Mouse (Mus musculus) midbrain, embryonic 14.5 days (tissue): ENCODE results near the gene Mknk2. TPM values are rescaled to one million over a fixed set of nuclear protein-coding genes. Genes with fewer than 3 reads are reported as not detected.
A peak's percentile ranks its signal among the peaks of the same experiment; 100 is the strongest.

Experiments used
- ATAC-seq: fragments of 200-750 bp; cut with Nextera tagmentation; 2 replicates; pipeline ENCODE4 v1.8.0; 2017; ENCODE audit warnings: moderate number of reproducible peaks, moderate library complexity; ENCODE audit not compliant: low FRiP score, low TSS enrichment
- DNase-seq: peaks from one replicate; pipeline ENCODE4 v3.0.0-alpha.2; 2015
- H3K27ac ChIP-seq: fragments of 300-500 bp; sonication (generic); replicated peaks from 2 replicates; pipeline ENCODE4 v1.5.1; 2014; ENCODE audit warnings: mild to moderate bottlenecking, low read depth, low read length, moderate library complexity
- H3K27me3 ChIP-seq: fragments of 300-500 bp; sonication (generic); 2 replicates; pipeline ENCODE4 v1.6.1; 2014; ENCODE audit warnings: low read length, control low read depth, mixed read lengths; ENCODE audit not compliant: control insufficient read depth, insufficient read depth
- H3K36me3 ChIP-seq: fragments of 300-500 bp; sonication (generic); 2 replicates; pipeline ENCODE4 v1.6.1; 2014; ENCODE audit warnings: low read length, control low read depth; ENCODE audit not compliant: control insufficient read depth, insufficient read depth
- H3K4me1 ChIP-seq: fragments of 300-500 bp; sonication (generic); 2 replicates; pipeline ENCODE4 v1.6.1; 2014; ENCODE audit warnings: mild to moderate bottlenecking, antibody characterized with exemption, low read length, control low read depth; ENCODE audit not compliant: control insufficient read depth, insufficient read depth
- H3K4me2 ChIP-seq: fragments of 300-500 bp; sonication (generic); 2 replicates; pipeline ENCODE4 v1.6.1; 2014; ENCODE audit warnings: mild to moderate bottlenecking, low read length, moderate library complexity
- H3K4me3 ChIP-seq: fragments of 300-500 bp; sonication (generic); replicated peaks from 2 replicates; pipeline ENCODE4 v1.5.1; 2014; ENCODE audit warnings: low read depth, low read length
- H3K9ac ChIP-seq: fragments of 300-500 bp; sonication (generic); replicated peaks from 2 replicates; pipeline ENCODE4 v1.6.1; 2014; ENCODE audit warnings: mild to moderate bottlenecking, low read length, moderate library complexity
- H3K9me3 ChIP-seq: fragments of 300-500 bp; sonication (generic); 2 replicates; pipeline ENCODE4 v1.6.1; 2016; ENCODE audit warnings: low read length, control low read depth, mixed read lengths; ENCODE audit not compliant: control insufficient read depth
- WGBS: fragments of 180-500 bp; shearing (Covaris S2); extraction: QIAGEN DNeasy Blood & Tissue Kit; methylation state at CpG from one replicate; pipeline ENCODE4 v1.1.7; 2014; 5-methylcytosine and 5-hydroxymethylcytosine counted together
- polyA plus RNA-seq: library from polyadenylated mRNA; unstranded; fragments of >200 nt; fragmentation: Nextera tagmentation; extraction: Ambion mirVana; gene quantifications from 2 replicates; pipeline ENCODE4 v1.2.1, GENCODE M21; 2014

Gene Mknk2
- polyA plus RNA-seq, 1 experiment from 2014 or later = 54.2 TPM

DNA sequence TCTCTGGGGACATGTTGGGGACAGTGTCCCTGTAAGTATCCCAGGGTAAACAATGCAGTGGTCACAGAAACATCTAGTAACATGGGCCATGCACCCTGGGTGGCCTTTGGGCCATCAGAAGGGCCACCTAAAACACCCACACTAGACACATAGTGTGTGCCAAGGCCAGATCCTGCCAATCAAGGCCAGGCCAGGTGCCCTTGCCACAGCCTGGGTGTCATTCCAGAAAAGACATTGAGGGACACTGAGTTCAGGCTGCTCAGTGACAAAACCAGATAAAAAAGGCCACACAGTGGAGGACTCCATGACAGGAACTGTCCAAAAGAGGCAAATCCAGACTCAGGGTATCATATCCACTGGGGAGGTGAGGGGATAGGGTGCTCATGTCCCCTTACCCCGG, 5.7 kb upstream of the Mknk2 start:
- H3K9ac ChIP-seq = no peak overlapping the region
- DNase-seq (no peak), ATAC-seq (no peak)
- no peak overlapping the region for H3K27ac ChIP-seq
- H3K36me3 ChIP-seq = peaks cover 42% of the 10 kb centered on the region
- H3K9me3 ChIP-seq = no peaks in the 10 kb centered on the region
- no peak overlapping the region for H3K4me3 ChIP-seq
- H3K4me2 ChIP-seq = no peak overlapping the region
- no peaks in the 10 kb centered on the region for H3K4me1 ChIP-seq
- H3K27me3 ChIP-seq = no peaks in the 10 kb centered on the region
- 89% methylated on average over 1 of the region's 1 CpGs for WGBS

DNA sequence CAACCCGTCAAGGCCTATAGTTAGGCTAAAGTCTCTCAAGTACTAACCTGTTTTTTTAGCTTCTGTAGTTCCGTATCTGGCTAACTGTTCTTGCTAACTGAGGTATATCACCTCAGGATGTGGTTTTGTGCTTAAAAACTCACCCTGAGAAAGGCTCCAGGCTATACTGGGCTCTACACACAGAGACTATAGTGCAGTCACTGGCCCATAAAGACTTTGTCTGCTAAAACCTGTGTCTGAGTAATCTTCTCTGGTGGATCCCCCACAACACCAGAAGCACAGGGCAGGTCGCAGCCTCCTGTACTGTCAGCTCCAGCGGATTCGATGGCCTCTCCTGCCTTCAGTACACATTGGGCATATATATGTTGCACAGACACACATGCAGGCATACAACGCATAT, 4.1 kb upstream of the Mknk2 start:
- H3K9ac ChIP-seq = no peak overlapping the region
- no peak overlapping the region for H3K27ac ChIP-seq
- no peak overlapping the region for H3K4me2 ChIP-seq
- no peak for DNase-seq
- no peak for ATAC-seq
- no peaks in the 10 kb centered on the region for H3K9me3 ChIP-seq
- H3K27me3 ChIP-seq = no peaks in the 10 kb centered on the region
- H3K4me1 ChIP-seq = peaks cover 15% of the 10 kb centered on the region
- WGBS = 95% methylated on average over 6 of the region's 6 CpGs
- H3K4me3 ChIP-seq = no peak overlapping the region
- peaks cover 33% of the 10 kb centered on the region for H3K36me3 ChIP-seq

GRCm38 (mm10) chr10:80680260-80680696, 2.4 kb upstream of the Mknk2 start:
- WGBS = 71% methylated on average over 2 of the region's 2 CpGs
- no peak overlapping the region for H3K27ac ChIP-seq
- DNase-seq (no peak), ATAC-seq (no peak)
- peaks cover 16% of the 10 kb centered on the region for H3K36me3 ChIP-seq
- no peak overlapping the region for H3K4me3 ChIP-seq
- peaks cover 19% of the 10 kb centered on the region for H3K4me1 ChIP-seq
- no peak overlapping the region for H3K4me2 ChIP-seq
- no peak overlapping the region for H3K9ac ChIP-seq
- H3K27me3 ChIP-seq = no peaks in the 10 kb centered on the region
- no peaks in the 10 kb centered on the region for H3K9me3 ChIP-seq

DNA sequence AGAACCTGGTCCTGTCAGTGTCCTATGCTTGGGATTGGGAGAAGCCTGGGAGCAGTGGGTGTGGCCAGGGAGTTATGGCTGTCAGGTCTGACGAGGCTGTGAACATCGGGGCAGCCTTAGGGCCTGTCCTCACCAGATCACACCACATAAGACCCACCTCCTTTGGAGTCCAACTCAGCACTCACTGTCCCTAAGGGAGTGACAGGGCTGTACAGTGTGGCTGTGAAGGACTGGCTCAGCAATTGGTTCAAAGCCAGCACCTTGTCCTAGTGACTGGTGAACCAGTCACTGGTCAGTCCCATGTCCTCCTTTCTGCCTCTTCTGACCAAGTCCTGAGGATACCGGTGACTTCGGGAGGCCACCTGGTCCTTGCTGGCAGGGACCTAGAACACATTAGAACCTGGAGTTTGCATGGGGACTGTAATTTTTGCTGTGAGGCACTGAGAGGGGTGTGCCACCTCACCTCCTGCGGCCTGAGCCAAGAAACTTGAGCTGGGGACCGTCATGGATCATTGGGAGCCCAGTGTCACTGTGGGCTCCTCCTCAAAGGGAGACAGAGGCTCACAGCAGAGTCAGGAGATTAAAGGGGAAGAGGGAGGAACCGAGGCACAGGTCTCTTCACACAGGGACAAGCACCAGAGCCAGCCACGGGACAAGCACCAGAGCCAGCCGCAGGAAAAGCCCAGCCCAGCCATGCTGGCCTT, 1.8 kb upstream of the Mknk2 start:
- 48% methylated on average over 9 of the region's 9 CpGs for WGBS
- no peak for ATAC-seq

DNA sequence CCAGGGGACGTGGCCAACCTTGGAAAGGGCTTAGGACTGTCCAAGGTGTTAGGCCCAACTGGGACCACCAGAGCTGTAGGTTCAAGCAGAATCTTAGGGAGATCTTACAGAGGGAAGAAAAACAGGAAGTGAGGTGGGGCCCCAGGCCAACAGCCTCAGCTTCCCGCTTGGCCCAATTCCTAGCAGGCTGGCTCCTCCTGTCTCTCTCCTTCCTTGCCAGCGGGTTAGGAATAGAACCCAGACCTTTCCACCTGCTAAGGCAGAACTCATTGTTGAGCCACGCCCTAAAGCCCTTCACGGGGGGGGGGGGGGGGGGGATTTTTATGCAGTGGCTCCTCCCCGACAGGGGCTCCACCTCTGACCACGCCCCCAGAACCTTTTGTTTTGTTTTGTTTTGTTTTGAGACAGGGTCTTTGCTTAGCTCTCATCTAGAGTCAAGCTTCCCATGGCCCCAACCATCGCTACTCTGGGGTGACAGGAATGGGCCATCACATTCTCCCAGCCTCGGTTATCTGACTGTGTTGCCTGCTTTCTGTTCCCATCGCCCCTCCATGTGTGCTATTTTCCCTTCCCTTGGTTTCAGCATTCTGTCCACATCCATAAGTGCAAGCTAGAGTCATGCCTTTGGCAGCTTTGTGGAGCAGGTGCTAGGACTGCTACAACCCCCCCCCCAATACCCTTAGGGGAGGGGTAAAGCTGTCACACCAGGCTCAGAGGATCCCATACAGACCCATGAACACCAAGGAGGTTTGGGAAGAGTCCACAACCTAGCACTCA, 877 bp upstream of the Mknk2 start:
- H3K27ac ChIP-seq = peak overlapping the region; percentile 97
- ATAC-seq (no peak), DNase-seq (no peak)
- H3K9ac ChIP-seq = no peak overlapping the region
- H3K36me3 ChIP-seq = peaks cover 6% of the 10 kb centered on the region; the same call in 1 of the 2 replicates
- H3K27me3 ChIP-seq = no peaks in the 10 kb centered on the region
- H3K9me3 ChIP-seq = no peaks in the 10 kb centered on the region
- H3K4me2 ChIP-seq = peak overlapping the region; percentile 8; the same call in 1 of the 2 replicates
- H3K4me3 ChIP-seq = no peak overlapping the region
- WGBS = 59% methylated on average over 10 of the region's 10 CpGs
- H3K4me1 ChIP-seq = peaks cover 34% of the 10 kb centered on the region

More for the DNA sequence above, 1.8 kb upstream of the Mknk2 start:
- Histone ChIP-seq H3K4me3 (no peak overlapping the region), H3K9ac (no peak overlapping the region), H3K36me3 (peaks cover 11% of the 10 kb centered on the region), H3K4me1 (peaks cover 25% of the 10 kb centered on the region), H3K27ac (peak overlapping the region; percentile 97; the same call in 1 of the 2 replicates), H3K9me3 (no peaks in the 10 kb centered on the region), H3K4me2 (no peak overlapping the region), H3K27me3 (no peaks in the 10 kb centered on the region)
- DNase-seq = no peak

GRCm38 (mm10) chr10:80677128-80677875, 610 bp downstream of the Mknk2 start:
- Histone ChIP-seq H3K4me3 (peak overlapping the region; percentile 98), H3K4me1 (peaks cover 46% of the 10 kb centered on the region), H3K4me2 (peak overlapping the region; percentile 96), H3K9me3 (no peaks in the 10 kb centered on the region), H3K36me3 (peaks cover 7% of the 10 kb centered on the region; the same call in 1 of the 2 replicates), H3K9ac (peak overlapping the region; percentile 69), H3K27me3 (no peaks in the 10 kb centered on the region), H3K27ac (peak overlapping the region; percentile 97)
- 46% methylated on average over 9 of the region's 9 CpGs for WGBS
- ATAC-seq (no peak), DNase-seq (no peak)

DNA sequence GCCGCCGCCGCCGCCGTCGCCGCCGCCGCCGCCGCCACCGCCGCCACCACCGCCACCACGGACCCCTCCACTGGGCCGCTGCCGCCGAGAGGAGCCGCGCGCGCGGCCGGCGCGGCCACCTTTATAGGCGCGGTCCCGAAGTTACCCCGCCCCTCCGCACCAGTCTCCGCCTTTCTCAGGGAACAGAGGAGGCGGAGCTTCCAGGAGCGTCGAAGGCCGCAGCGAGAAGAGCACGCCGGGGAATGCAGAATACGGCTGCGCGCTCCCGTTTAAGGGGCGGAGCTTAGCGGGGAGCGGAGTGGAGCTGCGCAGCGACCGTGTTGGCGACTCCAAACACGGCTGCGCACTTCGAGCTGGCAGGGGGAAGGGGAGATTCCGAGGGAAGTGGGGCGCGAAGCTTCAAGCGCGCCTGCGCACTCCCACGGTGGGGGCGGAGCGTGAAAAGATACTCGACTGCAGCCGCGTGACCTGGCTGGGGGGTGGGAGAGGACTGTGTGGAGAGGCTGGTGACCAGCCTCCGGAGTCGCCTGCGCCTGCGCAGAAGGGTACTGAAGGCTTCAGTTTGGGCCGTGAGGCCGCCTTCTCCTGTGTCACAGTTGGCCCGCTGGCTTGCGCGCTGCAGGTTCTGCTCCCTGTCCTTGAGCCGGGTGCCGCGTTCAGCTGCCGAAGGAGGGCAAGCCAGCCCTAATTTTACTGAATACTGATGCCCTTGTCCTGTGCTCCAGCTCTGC, 1.5 kb downstream of the Mknk2 start:
- peak; percentile 94 for ATAC-seq
- H3K9ac ChIP-seq = peak overlapping the region; percentile 96
- H3K27me3 ChIP-seq = no peaks in the 10 kb centered on the region
- H3K4me2 ChIP-seq = peak overlapping the region; percentile 96
- peak; percentile 100 for DNase-seq
- H3K4me3 ChIP-seq = peak overlapping the region; percentile 98
- H3K27ac ChIP-seq = peak overlapping the region; percentile 97
- no peaks in the 10 kb centered on the region for H3K9me3 ChIP-seq
- H3K36me3 ChIP-seq = peaks cover 15% of the 10 kb centered on the region
- peaks cover 46% of the 10 kb centered on the region for H3K4me1 ChIP-seq
- WGBS = under 1% methylated on average over 68 of the region's 78 CpGs
